Comparison of ENCODE assay signal across 12 mouse cellular contexts in genomic region chr3:151749737-151750136, GRCm38 (mm10). TPM values are rescaled to one million over a fixed set of nuclear protein-coding genes. Genes with fewer than 3 reads are reported as not detected.
DNase-seq lines count a peak whose midpoint lies in the region; ATAC-seq and TF ChIP-seq lines count a peak whose summit lies in the region.
"Had no signal": no experiment of that assay in that cellular context is flagged by ENCODE, and none has a peak within 500 bp of the region (broad histone marks: within the 10 kb centered on the region; RNA-seq: fewer than 3 reads in every experiment).

TSS of gene Ifi44 (minus strand) at chr3:151749960.

- intact Hi-C loops in heart, postnatal 14 days (cut with DNase I): no loop called here

- ATAC-seq in intestine, postnatal 0 days: no peak
- no peak for ATAC-seq in intestine, embryonic 16.5 days

- H3K27me3 ChIP-seq in intestine, postnatal 0 days (replicated peaks; ENCODE audit: control insufficient read depth, insufficient read depth, low read length): no peaks in the 10 kb centered on the region
- H3K27me3 ChIP-seq in intestine, embryonic 16.5 days (replicated peaks; ENCODE audit: control insufficient read depth, insufficient read depth, low read length): no peaks in the 10 kb centered on the region
- H3K27me3 ChIP-seq: neural tube, embryonic 12.5 days had no signal

- peak within 1 kb of the TSS; percentile 33; the same call in 1 of the 2 replicates for H3K4me2 ChIP-seq in intestine, postnatal 0 days (replicated peaks; ENCODE audit: low read depth)
- no peak within 1 kb of the TSS for H3K4me2 ChIP-seq in intestine, embryonic 16.5 days (ENCODE audit: low read depth, low read length)
- H3K4me2 ChIP-seq: neural tube, embryonic 12.5 days had no signal

- WGBS in intestine, postnatal 0 days: 48% methylated on average over 7 of the region's 7 CpGs
- WGBS in intestine, embryonic 16.5 days: 46% methylated on average over 7 of the region's 7 CpGs

- DNase-seq in adrenal gland, postnatal 25 days: peak; percentile 33
- DNase-seq in heart, postnatal 14 days: peak; percentile 6
- peak; percentile 25 for DNase-seq in lung, postnatal 10 days
- no peak for DNase-seq in left cerebral cortex, adult 11 months (ENCODE audit: low spot score)
- no peak for DNase-seq in B cell, adult 2 months
- DNase-seq in layer of hippocampus, adult 2 months (ENCODE audit: low spot score in 2 of 2): no peak
- DNase-seq: thymus, adult 18-20 months had no signal

- H3K36me3 ChIP-seq in intestine, postnatal 0 days (ENCODE audit: control insufficient read depth, insufficient read depth): no peaks in the 10 kb centered on the region
- H3K36me3 ChIP-seq in intestine, embryonic 16.5 days (ENCODE audit: control insufficient read depth, insufficient read depth, low read length): no peaks in the 10 kb centered on the region
- H3K36me3 ChIP-seq: neural tube, embryonic 12.5 days had no signal

- TF ChIP-seq CTCF in intestine, postnatal 0 days (IDR thresholded peaks at IDR 0.05; ENCODE audit: low read depth): no peak
- no peak for TF ChIP-seq CTCF in layer of hippocampus, adult 2 months (conservative IDR thresholded peaks at IDR 0.05)

- H3K9ac ChIP-seq in intestine, postnatal 0 days (ENCODE audit: low read depth, low read length): no peak within 1 kb of the TSS
- H3K9ac ChIP-seq in intestine, embryonic 16.5 days (ENCODE audit: low read depth, low read length): no peak within 1 kb of the TSS
- H3K9ac ChIP-seq: neural tube, embryonic 12.5 days had no signal

- H3K27ac ChIP-seq in intestine, postnatal 0 days (ENCODE audit: low read depth, low read length): no peak within 1 kb of the TSS
- H3K27ac ChIP-seq in intestine, embryonic 16.5 days (ENCODE audit: low read length): no peak within 1 kb of the TSS
- no peak within 1 kb of the TSS for H3K27ac ChIP-seq in layer of hippocampus, adult 2 months
- H3K27ac ChIP-seq: neural tube, embryonic 12.5 days had no signal

- H3K4me1 ChIP-seq in intestine, postnatal 0 days (replicated peaks; ENCODE audit: control insufficient read depth, insufficient read depth, low read length): no peaks in the 10 kb centered on the region
- no peaks in the 10 kb centered on the region for H3K4me1 ChIP-seq in intestine, embryonic 16.5 days (ENCODE audit: control insufficient read depth, insufficient read depth, low read length)
- H3K4me1 ChIP-seq: neural tube, embryonic 12.5 days had no signal

- H3K9me3 ChIP-seq in intestine, postnatal 0 days (ENCODE audit: control insufficient read depth): no peaks in the 10 kb centered on the region
- no peaks in the 10 kb centered on the region for H3K9me3 ChIP-seq in intestine, embryonic 16.5 days (ENCODE audit: control insufficient read depth, low read length)
- H3K9me3 ChIP-seq: neural tube, embryonic 12.5 days had no signal

- H3K4me3 ChIP-seq in intestine, postnatal 0 days (ENCODE audit: low read depth, low read length): peak within 1 kb of the TSS; percentile 11; the same call in 1 of the 2 replicates
- H3K4me3 ChIP-seq in intestine, embryonic 16.5 days (ENCODE audit: low read length): no peak within 1 kb of the TSS
- H3K4me3 ChIP-seq in layer of hippocampus, adult 2 months: no peak within 1 kb of the TSS
- H3K4me3 ChIP-seq: erythroblast, embryonic 14.5 days; neural tube, embryonic 12.5 days had no signal

RNA-seq across cellular contexts. Expression of gene Ifi44, which starts in this region (rescaled TPM):
- 1.1 and 1.4 TPM in 2 replicates for polyA plus RNA-seq in intestine, postnatal 0 days (2015; fragmentation: Nextera tagmentation; extraction: Ambion mirVana)
- polyA plus RNA-seq in intestine, embryonic 16.5 days (2015; fragmentation: Nextera tagmentation; extraction: Ambion mirVana): 0.33 and 0.38 TPM in 2 replicates
- total RNA-seq in adrenal gland, postnatal 25 days (2021): 6.1 and 6.6 TPM in 2 replicates
- total RNA-seq in heart, postnatal 14 days (2021): under 1 TPM; 0.41 to 0.46 TPM
- total RNA-seq in layer of hippocampus, adult 2 months (2021): not detected
- total RNA-seq: left cerebral cortex, postnatal 14 days had no signal
- polyA plus RNA-seq: erythroblast, embryonic 14.5 days had no signal

Comparison
In these comparisons a context has a peak if more than half of its experiments do, and no peak if none do; other contexts are left out.
1. Peak in DNase-seq in heart, postnatal 14 days; RNA of the gene not detected or under 1 TPM.
2. DNase-seq: peak in adrenal gland, postnatal 25 days (single experiment) and lung, postnatal 10 days (single experiment); none in left cerebral cortex, adult 11 months (single experiment), B cell, adult 2 months (0 of 2) and layer of hippocampus, adult 2 months (0 of 2).